Mouse (Mus musculus): ENCODE data around the gene Slc5a2.

DNA sequence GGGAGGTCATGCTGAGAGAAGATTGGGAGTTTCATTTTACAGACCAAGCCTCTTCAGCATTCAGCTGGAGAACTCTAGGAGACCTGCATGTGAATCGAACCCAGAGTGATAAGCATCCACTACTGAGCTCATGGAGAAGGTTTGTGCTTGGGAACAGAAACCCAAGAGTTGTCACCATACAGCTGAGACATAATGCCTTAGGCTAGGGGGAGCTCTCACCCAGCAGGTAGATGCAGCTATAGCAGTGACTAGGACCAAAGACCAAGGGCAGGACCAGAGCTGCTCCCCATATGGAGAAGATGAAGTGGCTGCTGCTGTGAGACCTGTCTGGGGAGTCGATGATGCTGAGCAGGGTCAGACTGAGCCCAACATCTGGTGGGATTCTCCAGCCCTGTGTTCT is 48.1 kb downstream of the Slc5a2 start:
- no peak for TF ChIP-seq CTCF (IDR thresholded peaks at IDR 0.05; ENCODE audit: borderline replicate concordance, insufficient read depth, low read depth, low read length)
- no peak for TF ChIP-seq POLR2A (IDR thresholded peaks at IDR 0.05; ENCODE audit: borderline replicate concordance, insufficient read depth, low read length)

Measured in cerebellum, adult 2 months (tissue).